3 mouse cellular contexts compared by ENCODE assay signal in the genomic region with DNA sequence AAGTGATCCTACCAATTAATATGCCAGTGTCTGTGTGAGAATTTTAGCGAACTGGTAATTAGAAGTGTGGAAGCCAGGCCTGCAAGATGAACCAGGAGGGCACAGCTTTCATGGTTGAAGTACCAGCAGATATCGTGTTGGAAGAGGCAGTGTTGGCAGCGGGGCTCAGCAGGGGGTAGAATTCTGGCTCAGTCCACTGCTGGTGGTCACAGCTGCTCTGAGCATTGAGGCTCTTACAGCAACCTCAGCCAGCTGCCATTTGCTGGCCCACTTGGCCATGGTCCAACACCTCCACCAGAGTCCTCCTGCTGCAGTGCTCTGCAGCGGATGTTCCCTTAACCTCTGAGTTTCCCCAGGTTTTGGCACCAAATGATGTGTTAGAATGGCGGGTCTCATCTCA. TPM values are rescaled to one million over a fixed set of nuclear protein-coding genes. Genes with fewer than 3 reads are reported as not detected.
"Had no signal": no experiment of that assay in that cellular context is flagged by ENCODE, and none has a peak within 500 bp of the region (broad histone marks: within the 10 kb centered on the region; RNA-seq: fewer than 3 reads in every experiment).

No protein-coding gene starts in this region.

RNA-seq across cellular contexts. Expression of gene Gbp10, which starts 43.0 kb away (rescaled TPM):
- total RNA-seq: megakaryocyte, adult 5-6 weeks; megakaryocyte-erythroid progenitor cell, adult 5-6 weeks had no signal
- polyA plus RNA-seq: stomach, embryonic 14.5 days had no signal
